Mouse (Mus musculus): Measurements from ENCODE around the gene Siae. TPM values are rescaled to one million over a fixed set of nuclear protein-coding genes. Genes with fewer than 3 reads are reported as not detected.

Gene Siae
- polyA plus RNA-seq (2016; fragmentation: Nextera tagmentation; extraction: Ambion mirVana): 6.5 and 7.0 TPM in 2 replicates

GRCm38 (mm10) chr9:37554838-37555748 lies at the start of gene Siae:
Gene Siae, plus strand, starts transcription at chr9:37555698.
- no peak within 1 kb of the TSS for H3K4me3 ChIP-seq

GRCm38 (mm10) chr9:37506023-37506422 lies 49.5 kb upstream of the Siae start:
- Histone ChIP-seq H3K9me3 (replicated peaks) (no peaks in the 10 kb centered on the region; the same call in 1 of the 2 replicates), H3K4me3 (no peak overlapping the region), H3K4me1 (no peaks in the 10 kb centered on the region), H3K27me3 (ENCODE audit: low read depth, poor library complexity, severe bottlenecking) (no peaks in the 10 kb centered on the region), H3K27ac (replicated peaks) (no peak overlapping the region), H3K36me3 (peaks cover 17% of the 10 kb centered on the region)
- DNase-seq (ENCODE audit: low spot score): no peak
- 98% methylated on average over 1 of the region's 1 CpGs for WGBS

More at GRCm38 (mm10) chr9:37554838-37555748, at the start of gene Siae:
- Histone ChIP-seq H3K9me3 (replicated peaks) (no peaks in the 10 kb centered on the region), H3K36me3 (no peaks in the 10 kb centered on the region), H3K4me1 (peaks cover 28% of the 10 kb centered on the region), H3K27me3 (ENCODE audit: low read depth, poor library complexity, severe bottlenecking) (peaks cover 70% of the 10 kb centered on the region), H3K27ac (replicated peaks) (no peak within 1 kb of the TSS)
- 27% methylated on average over 7 of the region's 7 CpGs for WGBS
- DNase-seq (ENCODE audit: low spot score): no peak

GRCm38 (mm10) chr9:37512097-37512496 lies 43.4 kb upstream of the Siae start:
- WGBS: 91% methylated on average over 2 of the region's 2 CpGs
- no peak overlapping the region for H3K27ac ChIP-seq (replicated peaks)
- H3K4me1 ChIP-seq: no peaks in the 10 kb centered on the region
- peaks cover 9% of the 10 kb centered on the region; the same call in 1 of the 2 replicates for H3K36me3 ChIP-seq
- no peaks in the 10 kb centered on the region for H3K27me3 ChIP-seq (ENCODE audit: low read depth, poor library complexity, severe bottlenecking)
- no peak for DNase-seq (ENCODE audit: low spot score)
- H3K9me3 ChIP-seq (replicated peaks): no peaks in the 10 kb centered on the region; the same call in 1 of the 2 replicates
- H3K4me3 ChIP-seq: no peak overlapping the region

GRCm38 (mm10) chr9:37514456-37514855 lies 41.0 kb upstream of the Siae start:
- Histone ChIP-seq H3K4me3 (no peak overlapping the region), H3K4me1 (no peaks in the 10 kb centered on the region), H3K27ac (replicated peaks) (no peak overlapping the region), H3K9me3 (replicated peaks) (no peaks in the 10 kb centered on the region), H3K27me3 (ENCODE audit: low read depth, poor library complexity, severe bottlenecking) (no peaks in the 10 kb centered on the region), H3K36me3 (peaks cover 9% of the 10 kb centered on the region)
- DNase-seq (ENCODE audit: low spot score): no peak
- 87% methylated on average over 3 of the region's 3 CpGs for WGBS

- DNase-seq (ENCODE audit: low spot score): no peak
- 74% methylated on average over 1 of the region's 1 CpGs for WGBS
- Histone ChIP-seq H3K4me3 (no peak overlapping the region), H3K36me3 (peaks cover 38% of the 10 kb centered on the region), H3K4me1 (no peaks in the 10 kb centered on the region), H3K9me3 (replicated peaks) (no peaks in the 10 kb centered on the region), H3K27ac (replicated peaks) (no peak overlapping the region), H3K27me3 (ENCODE audit: low read depth, poor library complexity, severe bottlenecking) (no peaks in the 10 kb centered on the region)
These were observed 38.0 kb upstream of the Siae start for GRCm38 (mm10) chr9:37517467-37517866.

GRCm38 (mm10) chr9:37518991-37519390 lies 36.5 kb upstream of the Siae start:
- WGBS: 94% methylated on average over 8 of the region's 8 CpGs

GRCm38 (mm10) chr9:37519995-37520394 lies 35.5 kb upstream of the Siae start:
- no peak for DNase-seq (ENCODE audit: low spot score)
- Histone ChIP-seq H3K9me3 (replicated peaks) (no peaks in the 10 kb centered on the region), H3K4me1 (no peaks in the 10 kb centered on the region), H3K27me3 (ENCODE audit: low read depth, poor library complexity, severe bottlenecking) (peaks cover 6% of the 10 kb centered on the region; the same call in 1 of the 2 replicates), H3K27ac (replicated peaks) (no peak overlapping the region), H3K36me3 (peaks cover 62% of the 10 kb centered on the region), H3K4me3 (no peak overlapping the region)
- WGBS: 84% methylated on average over 2 of the region's 2 CpGs

More at GRCm38 (mm10) chr9:37518991-37519390, 36.5 kb upstream of the Siae start:
- Histone ChIP-seq H3K36me3 (peaks cover 53% of the 10 kb centered on the region), H3K4me3 (no peak overlapping the region), H3K9me3 (replicated peaks) (no peaks in the 10 kb centered on the region), H3K27me3 (ENCODE audit: low read depth, poor library complexity, severe bottlenecking) (no peaks in the 10 kb centered on the region), H3K4me1 (no peaks in the 10 kb centered on the region), H3K27ac (replicated peaks) (no peak overlapping the region)
- DNase-seq (ENCODE audit: low spot score): no peak

- H3K4me1 ChIP-seq: peaks cover 28% of the 10 kb centered on the region
- peaks cover 59% of the 10 kb centered on the region for H3K36me3 ChIP-seq
- no peak for DNase-seq (ENCODE audit: low spot score)
These were observed 30.0 kb upstream of the Siae start for GRCm38 (mm10) chr9:37525461-37525860.

GRCm38 (mm10) chr9:37526443-37527395 lies 28.8 kb upstream of the Siae start:
- Histone ChIP-seq H3K36me3 (peaks cover 48% of the 10 kb centered on the region), H3K27ac (replicated peaks) (no peak overlapping the region), H3K4me1 (peaks cover 38% of the 10 kb centered on the region), H3K9me3 (replicated peaks) (0 out of 2 replicates have a peak, but pooled peaks cover 3% of the 10 kb centered on the region), H3K4me3 (peak overlapping the region; percentile 36), H3K27me3 (ENCODE audit: low read depth, poor library complexity, severe bottlenecking) (peaks cover 74% of the 10 kb centered on the region)
- peak; percentile 34 for DNase-seq (ENCODE audit: low spot score)
- WGBS: 24% methylated on average over 21 of the region's 21 CpGs

More at GRCm38 (mm10) chr9:37525461-37525860, 30.0 kb upstream of the Siae start:
- Histone ChIP-seq H3K27ac (replicated peaks) (no peak overlapping the region), H3K4me3 (no peak overlapping the region), H3K27me3 (ENCODE audit: low read depth, poor library complexity, severe bottlenecking) (peaks cover 61% of the 10 kb centered on the region), H3K9me3 (replicated peaks) (0 out of 2 replicates have a peak, but pooled peaks cover 3% of the 10 kb centered on the region)
- WGBS: 92% methylated on average over 2 of the region's 2 CpGs

- Histone ChIP-seq H3K36me3 (peaks cover 39% of the 10 kb centered on the region), H3K27ac (replicated peaks) (no peak within 1 kb of the TSS), H3K4me1 (peaks cover 38% of the 10 kb centered on the region), H3K27me3 (ENCODE audit: low read depth, poor library complexity, severe bottlenecking) (peaks cover 83% of the 10 kb centered on the region), H3K9me3 (replicated peaks) (0 out of 2 replicates have a peak, but pooled peaks cover 3% of the 10 kb centered on the region), H3K4me3 (peak within 1 kb of the TSS; percentile 50)
- 2% methylated on average over 41 of the region's 41 CpGs for WGBS
- DNase-seq (ENCODE audit: low spot score): peak; percentile 44
These were observed 27.9 kb upstream of the Siae start, which contains the start of gene Esam for GRCm38 (mm10) chr9:37527396-37528224. Gene Esam, plus strand, starts transcription at chr9:37528078.

GRCm38 (mm10) chr9:37528225-37528970 lies 27.1 kb upstream of the Siae start:
- Histone ChIP-seq H3K9me3 (replicated peaks) (0 out of 2 replicates have a peak, but pooled peaks cover 3% of the 10 kb centered on the region), H3K27ac (replicated peaks) (no peak overlapping the region), H3K36me3 (peaks cover 31% of the 10 kb centered on the region), H3K4me3 (peak overlapping the region; percentile 50), H3K4me1 (peaks cover 38% of the 10 kb centered on the region), H3K27me3 (ENCODE audit: low read depth, poor library complexity, severe bottlenecking) (peaks cover 91% of the 10 kb centered on the region)
- DNase-seq (ENCODE audit: low spot score): peak; percentile 19
- 11% methylated on average over 9 of the region's 9 CpGs for WGBS

Measured in midbrain, embryonic 10.5 days (tissue).